Comparison of ENCODE assay signal across 13 mouse cellular contexts in the genomic region with DNA sequence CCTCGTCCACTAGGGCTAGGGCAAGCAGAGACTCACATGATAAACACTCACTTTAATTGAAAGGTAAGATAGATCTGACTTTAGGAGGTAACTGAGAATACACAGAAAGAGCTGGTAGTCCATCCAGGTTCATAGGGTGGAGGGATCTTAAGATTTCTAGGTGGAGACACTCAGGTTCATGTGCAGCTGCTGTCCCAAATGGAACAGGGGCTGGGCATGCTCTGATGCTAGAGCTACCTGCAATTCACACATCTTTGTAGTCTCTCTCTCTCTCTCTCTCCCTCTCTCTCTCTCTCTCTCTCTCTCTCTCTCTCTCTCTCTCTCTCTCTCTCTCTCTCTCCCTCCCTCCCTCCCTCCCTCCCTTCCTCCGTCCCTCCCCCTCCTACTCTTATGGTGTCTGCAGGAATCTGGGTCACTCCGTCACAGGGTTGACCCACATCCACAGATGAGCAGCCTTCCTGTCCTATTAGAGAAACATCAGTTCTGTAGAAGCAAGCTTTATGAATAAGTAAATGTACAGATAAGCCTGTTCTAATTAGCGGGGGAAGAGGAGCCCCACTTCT.
A peak's percentile ranks its signal among the peaks of the same experiment; 100 is the strongest.
DNase-seq lines count a peak whose midpoint lies in the region; ATAC-seq lines count a peak whose summit lies in the region.
"Had no signal": no experiment of that assay in that cellular context is flagged by ENCODE, and none has a peak within 500 bp of the region (broad histone marks: within the 10 kb centered on the region; RNA-seq: fewer than 3 reads in every experiment).

No protein-coding gene starts in this region.

- H3K4me2 ChIP-seq in forebrain, embryonic 13.5 days, result peak overlapping the region; percentile 36
- H3K4me2 ChIP-seq in hindbrain, embryonic 16.5 days (ENCODE audit: low read length), result no peak overlapping the region
- peak overlapping the region; percentile 29 for H3K4me2 ChIP-seq in neural tube, embryonic 12.5 days (replicated peaks)
- H3K4me2 ChIP-seq: limb, embryonic 13.5 days had no signal

- peak overlapping the region; percentile 6; the same call in 1 of the 2 replicates for H3K4me3 ChIP-seq in forebrain, embryonic 13.5 days
- no peak overlapping the region for H3K4me3 ChIP-seq in hindbrain, embryonic 16.5 days (ENCODE audit: low read length)
- H3K4me3 ChIP-seq in neural tube, embryonic 12.5 days, result no peak overlapping the region
- H3K4me3 ChIP-seq: heart, adult 2 months; left cerebral cortex, adult 2 months; limb, embryonic 13.5 days had no signal

- no peaks in the 10 kb centered on the region for H3K9me3 ChIP-seq in forebrain, embryonic 13.5 days (replicated peaks)
- H3K9me3 ChIP-seq in hindbrain, embryonic 16.5 days (ENCODE audit: control insufficient read depth, low read length), result no peaks in the 10 kb centered on the region
- no peaks in the 10 kb centered on the region for H3K9me3 ChIP-seq in neural tube, embryonic 12.5 days
- H3K9me3 ChIP-seq: limb, embryonic 13.5 days had no signal

- no peaks in the 10 kb centered on the region for H3K36me3 ChIP-seq in forebrain, embryonic 13.5 days (ENCODE audit: poor library complexity, severe bottlenecking)
- H3K36me3 ChIP-seq in hindbrain, embryonic 16.5 days (ENCODE audit: control insufficient read depth, insufficient read depth, low read length), result no peaks in the 10 kb centered on the region
- no peaks in the 10 kb centered on the region for H3K36me3 ChIP-seq in neural tube, embryonic 12.5 days
- H3K36me3 ChIP-seq: limb, embryonic 13.5 days had no signal

- peak overlapping the region; percentile 9; the same call in 1 of the 2 replicates for H3K9ac ChIP-seq in forebrain, embryonic 13.5 days
- H3K9ac ChIP-seq in hindbrain, embryonic 16.5 days (ENCODE audit: low read depth, low read length), result no peak overlapping the region
- no peak overlapping the region for H3K9ac ChIP-seq in neural tube, embryonic 12.5 days
- H3K9ac ChIP-seq: limb, embryonic 13.5 days had no signal

- H3K27me3 ChIP-seq in forebrain, embryonic 13.5 days, result no peaks in the 10 kb centered on the region
- H3K27me3 ChIP-seq in hindbrain, embryonic 16.5 days (replicated peaks; ENCODE audit: control insufficient read depth, insufficient read depth, low read length), result no peaks in the 10 kb centered on the region
- H3K27me3 ChIP-seq in neural tube, embryonic 12.5 days (replicated peaks), result no peaks in the 10 kb centered on the region
- H3K27me3 ChIP-seq: limb, embryonic 13.5 days had no signal

- H3K4me1 ChIP-seq in forebrain, embryonic 13.5 days, result peaks cover 26% of the 10 kb centered on the region
- H3K4me1 ChIP-seq in hindbrain, embryonic 16.5 days (ENCODE audit: control insufficient read depth, insufficient read depth, low read depth, low read length), result peaks cover 7% of the 10 kb centered on the region
- H3K4me1 ChIP-seq in neural tube, embryonic 12.5 days, result peaks cover 16% of the 10 kb centered on the region
- H3K4me1 ChIP-seq: limb, embryonic 13.5 days had no signal

- peak overlapping the region; percentile 68 for H3K27ac ChIP-seq in forebrain, embryonic 13.5 days
- no peak overlapping the region for H3K27ac ChIP-seq in hindbrain, embryonic 16.5 days (ENCODE audit: low read depth, low read length)
- H3K27ac ChIP-seq in neural tube, embryonic 12.5 days, result no peak overlapping the region
- H3K27ac ChIP-seq: heart, adult 2 months; left cerebral cortex, adult 2 months; limb, embryonic 13.5 days had no signal

- ATAC-seq in forebrain, embryonic 13.5 days, result peak; percentile 76
- ATAC-seq in hindbrain, embryonic 16.5 days, result peak; percentile 75
- ATAC-seq in neural tube, embryonic 12.5 days (ENCODE audit: low FRiP score, low read depth), result peak; percentile 56; the same call in 1 of the 2 replicates

- peak; percentile 34 for DNase-seq in Muller cell, postnatal 12 days (ENCODE audit: inconsistent ontology term)
- DNase-seq in T-cell, adult 2 months (ENCODE audit: low spot score), result no peak
- no peak for DNase-seq in cerebellum, adult 9-11 months
- no peak for DNase-seq in ovary, postnatal 36 days (ENCODE audit: low spot score)
- DNase-seq: heart, adult 2 months; heart, postnatal 10 days; kidney, adult 11 months; lung, postnatal 4 days had no signal

- WGBS in forebrain, embryonic 13.5 days, result 19% methylated on average over 4 of the region's 4 CpGs
- 32% methylated on average over 4 of the region's 4 CpGs for WGBS in hindbrain, embryonic 16.5 days
- WGBS in neural tube, embryonic 12.5 days, result 36% methylated on average over 3 of the region's 4 CpGs
